Mouse (Mus musculus) CH12.LX (cell line): ENCODE data around the gene Itprid1. TPM values are rescaled to one million over a fixed set of nuclear protein-coding genes. Genes with fewer than 3 reads are reported as not detected.

Experiments
- DNase-seq: peaks from one replicate; pipeline ENCODE4 v3.0.0-alpha.2; 2013; ENCODE audit errors: extremely low read depth
- H3K27ac ChIP-seq: 2 replicates; pipeline ENCODE4 v1.5.1; 2012; ENCODE audit warnings: low read depth, mild to moderate bottlenecking, control low read depth, moderate library complexity; ENCODE audit not compliant: insufficient read depth
- H3K27me3 ChIP-seq: replicated peaks from 2 replicates; pipeline ENCODE3; 2012; ENCODE audit warnings: inconsistent platforms
- H3K36me3 ChIP-seq, 2 experiments: replicated peaks in 1 of 2; 2 replicates each; pipeline versions ENCODE3 to v1.6.1; 2012; ENCODE audit warnings: inconsistent platforms in 1 of 2, low read length in 1 of 2, mild to moderate bottlenecking in 1 of 2, mixed read lengths in 1 of 2, moderate library complexity in 1 of 2; ENCODE audit not compliant: control insufficient read depth in 1 of 2, insufficient read depth in 1 of 2
- H3K4me1 ChIP-seq, 2 experiments: 2 replicates each; pipeline ENCODE4 v1.6.1; 2012; ENCODE audit warnings: inconsistent platforms in 1 of 2, moderate library complexity in 1 of 2; ENCODE audit not compliant: insufficient read depth in 2 of 2, control insufficient read depth in 1 of 2
- H3K4me2 ChIP-seq: 2 replicates; pipeline ENCODE4 v1.6.1; 2012; ENCODE audit warnings: low read depth, mild to moderate bottlenecking, control low read depth; ENCODE audit not compliant: poor library complexity, insufficient read depth, severe bottlenecking
- H3K4me3 ChIP-seq, 3 experiments: fragments of 150-350 bp in 1 of 3; sonication (generic) in 1 of 3; replicated peaks in 1 of 3; 2 replicates each; pipeline versions ENCODE3 to v1.5.1; 2011 to 2012; ENCODE audit warnings: low read depth in 2 of 3, low read length in 2 of 3, mild to moderate bottlenecking in 2 of 3, moderate library complexity in 2 of 3, control low read depth in 1 of 3, improper control_type of control experiment in 1 of 3, inconsistent platforms in 1 of 3, mixed read lengths in 1 of 3; ENCODE audit not compliant: poor library complexity in 1 of 3
- H3K79me2 ChIP-seq: replicated peaks from 2 replicates; pipeline ENCODE4 v1.6.1; 2012; ENCODE audit warnings: mild to moderate bottlenecking, moderate library complexity; ENCODE audit not compliant: control insufficient read depth, poor library complexity, insufficient read depth, severe bottlenecking; ENCODE audit errors: extremely low read depth
- H3K9ac ChIP-seq: 2 replicates; pipeline ENCODE4 v1.6.1; 2012; ENCODE audit warnings: low read depth, mild to moderate bottlenecking, control low read depth, moderate library complexity; ENCODE audit not compliant: insufficient read depth
- H3K9me3 ChIP-seq: replicated peaks from 2 replicates; pipeline ENCODE3; 2012; ENCODE audit warnings: low read length, inconsistent platforms, mixed read lengths
- CHD1 ChIP-seq: IDR thresholded peaks from 2 replicates; pipeline ENCODE4 v1.6.1; 2012; ENCODE audit warnings: low read depth, low read length, improper control_type of control experiment, inconsistent platforms
- CHD2 ChIP-seq: IDR thresholded peaks from 2 replicates; pipeline ENCODE4 v1.6.1; 2011; ENCODE audit warnings: low read length, improper control_type of control experiment
- CTCF ChIP-seq, 2 experiments: IDR thresholded peaks in 1 of 2; conservative IDR thresholded peaks in 1 of 2; 2 replicates each; pipeline ENCODE4 v1.5.1; 2011 to 2012; ENCODE audit warnings: low read depth in 2 of 2, low read length in 2 of 2, improper control_type of control experiment in 1 of 2, inconsistent platforms in 1 of 2, mild to moderate bottlenecking in 1 of 2, moderate library complexity in 1 of 2
- E2F4 ChIP-seq: IDR thresholded peaks from 2 replicates; pipeline ENCODE4 v1.6.1; 2011; ENCODE audit warnings: low read depth, low read length, improper control_type of control experiment; ENCODE audit not compliant: insufficient replicate concordance
- EP300 ChIP-seq: IDR thresholded peaks from 2 replicates; pipeline ENCODE4 v1.6.1; 2011; ENCODE audit warnings: low read length, improper control_type of control experiment
- JUN ChIP-seq: IDR thresholded peaks from 2 replicates; pipeline ENCODE4 v1.6.1; 2011; ENCODE audit warnings: low read depth, mild to moderate bottlenecking, low read length, improper control_type of control experiment, moderate library complexity; ENCODE audit not compliant: insufficient read depth
- JUND ChIP-seq: conservative IDR thresholded peaks from 2 replicates; pipeline ENCODE4 v1.6.1; 2011; ENCODE audit warnings: low read depth, low read length, improper control_type of control experiment
- KAT2A ChIP-seq: IDR thresholded peaks from 2 replicates; pipeline ENCODE4 v1.6.1; 2012; ENCODE audit warnings: low read length, improper control_type of control experiment, inconsistent platforms; ENCODE audit not compliant: insufficient replicate concordance
- MAFK ChIP-seq: IDR thresholded peaks from 2 replicates; pipeline ENCODE4 v1.6.1; 2011; ENCODE audit warnings: low read length, improper control_type of control experiment; ENCODE audit not compliant: insufficient replicate concordance
- MAZ ChIP-seq: IDR thresholded peaks from 2 replicates; pipeline ENCODE4 v1.6.1; 2012; ENCODE audit warnings: low read depth, mild to moderate bottlenecking, inconsistent platforms, low read length, improper control_type of control experiment, moderate library complexity
- MEF2A ChIP-seq: IDR thresholded peaks from 2 replicates; pipeline ENCODE4 v1.6.1; 2014; ENCODE audit warnings: low read depth, mild to moderate bottlenecking, inconsistent platforms, low read length, improper control_type of control experiment, borderline replicate concordance
- MXI1 ChIP-seq: IDR thresholded peaks from 2 replicates; pipeline ENCODE4 v1.6.1; 2011; ENCODE audit warnings: mild to moderate bottlenecking, low read depth, low read length, improper control_type of control experiment
- PAX5 ChIP-seq: IDR thresholded peaks from 2 replicates; pipeline ENCODE4 v1.6.1; 2012; ENCODE audit warnings: low read length, inconsistent platforms, mixed read lengths
- POLR2A ChIP-seq: IDR thresholded peaks from 2 replicates; pipeline ENCODE4 v1.6.1; 2011; ENCODE audit warnings: low read depth, mild to moderate bottlenecking, improper control_type of control experiment, low read length
- RAD21 ChIP-seq: IDR thresholded peaks from 2 replicates; pipeline ENCODE4 v1.6.1; 2011; ENCODE audit warnings: low read depth, mild to moderate bottlenecking, low read length, improper control_type of control experiment, moderate library complexity
- RCOR1 ChIP-seq: conservative IDR thresholded peaks from 2 replicates; pipeline ENCODE4 v1.6.1; 2012; ENCODE audit warnings: low read depth, mild to moderate bottlenecking, inconsistent platforms, low read length, improper control_type of control experiment
- SIN3A ChIP-seq: IDR thresholded peaks from 2 replicates; pipeline ENCODE4 v1.6.1; 2012; ENCODE audit warnings: low read length, improper control_type of control experiment, inconsistent platforms
- SMC3 ChIP-seq: IDR thresholded peaks from 2 replicates; pipeline ENCODE4 v1.6.1; 2011; ENCODE audit warnings: low read depth, low read length, improper control_type of control experiment
- TBP ChIP-seq: conservative IDR thresholded peaks from 2 replicates; pipeline ENCODE4 v1.6.1; 2011; ENCODE audit warnings: low read depth, low read length, improper control_type of control experiment
- TCF12 ChIP-seq: IDR thresholded peaks from 2 replicates; pipeline ENCODE4 v1.6.1; 2014; ENCODE audit warnings: low read depth, mild to moderate bottlenecking, inconsistent platforms, low read length, improper control_type of control experiment
- USF1 ChIP-seq: IDR thresholded peaks from 2 replicates; pipeline ENCODE4 v1.6.1; 2014; ENCODE audit warnings: low read depth, mild to moderate bottlenecking, inconsistent platforms, low read length, improper control_type of control experiment
- dilution Hi-C: fragments of 300-500 bp; cut with MboI; formaldehyde crosslinking; loops from 2 replicates; pipeline ENCODE4 v1.14.3; 2020; ENCODE audit warnings: low sequenced_read_pairs; ENCODE audit not compliant: extremely low pct_unique_long_range_greater_than_20kb, extremely low pct_ligation_motif_present
- in situ Hi-C: fragments of 300-500 bp; cut with MboI; formaldehyde crosslinking; loops from 3 replicates; pipeline ENCODE4 v1.14.3; 2019; ENCODE audit warnings: low sequenced_read_pairs, low pct_ligation_motif_present, low pct_unique_long_range_greater_than_20kb, mixed read lengths
- polyA plus RNA-seq: library from polyadenylated mRNA; unstranded; fragments of >175 nt; gene quantifications from 2 replicates; pipeline ENCODE4 v1.2.1, GENCODE M21; 2012; ENCODE audit warnings: low read depth; ENCODE audit not compliant: insufficient read length
- total RNA-seq, 2 experiments: library from RNA; depleted of rRNA; stranded (reverse); fragments of 300-350 nt in 1 of 2; fragments of >200 nt in 1 of 2; gene quantifications; 2 replicates each; pipeline ENCODE4 v1.2.3; 2012 to 2014

Gene Itprid1
- total and polyA plus RNA-seq, 3 experiments: 0.11 TPM; not detected in 1

DNA sequence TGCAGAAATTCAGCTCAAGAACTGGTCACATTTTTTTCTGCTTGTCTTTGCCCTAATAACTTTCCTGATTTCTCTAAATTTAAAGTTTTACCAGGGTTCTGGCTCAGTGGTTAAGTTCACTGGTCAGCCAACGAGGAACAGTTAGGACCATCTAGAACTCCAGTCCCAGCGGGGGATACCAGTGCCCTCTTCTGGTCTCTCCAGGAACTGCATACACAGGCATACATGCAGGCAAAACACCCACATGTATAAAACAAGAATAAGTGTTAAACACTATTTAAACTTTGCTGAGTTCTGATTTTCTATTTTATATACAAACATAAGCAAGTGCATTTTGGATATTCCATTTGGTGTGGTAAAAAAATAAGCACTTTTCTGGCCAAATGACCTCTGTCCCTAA, 188.8 kb downstream of the Itprid1 start:
- DNase-seq: peak; percentile 24
- no peak overlapping the region for H3K4me2 ChIP-seq
- dilution Hi-C loops: no loop called here
- H3K79me2 ChIP-seq: no peaks in the 10 kb centered on the region
- H3K9ac ChIP-seq: no peak overlapping the region
- TF ChIP-seq SMC3 (peak; percentile 21; the same call in 1 of the 2 replicates), POLR2A (no peak), CTCF (conservative IDR thresholded peaks at IDR 0.05 in 1 of 2, IDR thresholded peaks at IDR 0.05 in 1 of 2; ENCODE audit: low read depth in 2 of 2, low read length in 2 of 2) (peak; percentile 60 to 88), RAD21 (peak; percentile 35), TCF12 (no peak), MAZ (no peak)
- H3K36me3 ChIP-seq: no peaks in the 10 kb centered on the region
- in situ Hi-C loops: no loop called here
- H3K27ac ChIP-seq: no peak overlapping the region
- H3K4me1 ChIP-seq: no peaks in the 10 kb centered on the region
- H3K9me3 ChIP-seq: no peaks in the 10 kb centered on the region
- no peaks in the 10 kb centered on the region for H3K27me3 ChIP-seq
- no peak overlapping the region for H3K4me3 ChIP-seq

DNA sequence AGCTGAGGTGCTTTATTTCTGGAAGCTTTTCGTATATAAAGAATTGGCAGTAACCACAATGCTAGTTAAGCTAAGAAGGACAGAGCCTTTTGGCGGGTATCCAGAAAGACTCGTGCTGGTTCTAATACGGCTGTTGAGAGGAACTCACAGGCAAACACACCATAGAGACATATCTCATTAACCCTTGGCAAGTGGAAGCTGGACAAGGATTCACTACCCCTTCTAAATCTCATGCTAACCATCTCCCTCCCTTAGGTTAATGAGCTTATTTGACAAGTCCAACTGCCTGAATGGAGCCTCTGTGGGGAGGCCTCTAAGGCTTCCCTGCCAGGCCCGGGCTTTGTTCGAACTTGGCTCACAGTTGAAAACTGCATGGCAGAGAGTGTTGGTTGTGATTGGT, 190.6 kb downstream of the Itprid1 start:
- no peak overlapping the region for H3K4me3 ChIP-seq
- dilution Hi-C loops: no loop called here

DNA sequence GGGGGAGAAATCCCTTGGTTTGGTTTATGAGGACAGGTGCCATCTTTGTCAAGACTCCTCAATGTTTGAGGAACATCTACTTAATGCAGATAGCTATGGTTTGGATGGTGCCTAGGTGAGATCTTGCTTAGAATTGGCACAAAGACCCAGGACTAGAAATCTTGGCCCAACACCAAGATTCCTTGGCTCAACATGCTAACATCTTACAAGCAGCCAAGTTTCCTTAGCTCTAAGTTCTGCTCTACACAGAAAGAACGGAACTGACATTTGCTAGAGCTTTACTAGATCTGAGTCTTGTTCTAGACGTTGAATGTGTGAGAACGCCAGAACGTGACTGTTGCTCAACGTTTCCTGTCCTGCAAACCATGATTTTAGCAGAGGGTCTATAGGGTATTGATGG, 191.3 kb downstream of the Itprid1 start:
- dilution Hi-C loops: no loop called here

More for the DNA sequence above, 190.6 kb downstream of the Itprid1 start:
- no peak for DNase-seq
- in situ Hi-C loops: no loop called here
- no peak overlapping the region for H3K27ac ChIP-seq
- no peaks in the 10 kb centered on the region for H3K79me2 ChIP-seq
- no peaks in the 10 kb centered on the region for H3K9me3 ChIP-seq
- H3K36me3 ChIP-seq: no peaks in the 10 kb centered on the region
- H3K4me1 ChIP-seq: no peaks in the 10 kb centered on the region
- H3K4me2 ChIP-seq: no peak overlapping the region
- H3K9ac ChIP-seq: no peak overlapping the region
- TF ChIP-seq MEF2A (no peak), MXI1 (no peak), RCOR1 (no peak), KAT2A (no peak), JUND (no peak)
- H3K27me3 ChIP-seq: no peaks in the 10 kb centered on the region

More for the DNA sequence above, 191.3 kb downstream of the Itprid1 start:
- H3K9ac ChIP-seq: no peak overlapping the region
- no peak overlapping the region for H3K4me3 ChIP-seq
- TF ChIP-seq MAFK: no peak
- no peak for TF ChIP-seq PAX5
- TF ChIP-seq MAZ: no peak
- TF ChIP-seq SIN3A: no peak
- no peak for TF ChIP-seq JUN
- no peak for TF ChIP-seq EP300
- no peak for TF ChIP-seq POLR2A
- no peak for TF ChIP-seq CHD1
- no peak for TF ChIP-seq USF1
- no peak for TF ChIP-seq CHD2
- TF ChIP-seq E2F4: no peak
- TF ChIP-seq TBP: no peak
- no peak for TF ChIP-seq RCOR1
- H3K79me2 ChIP-seq: no peaks in the 10 kb centered on the region
- no peak overlapping the region for H3K4me2 ChIP-seq
- DNase-seq: no peak
- 0 out of 4 replicates have a peak, but pooled peaks cover 0 to under 1% of the 10 kb centered on the region in 2 experiments for H3K4me1 ChIP-seq
- no peaks in the 10 kb centered on the region for H3K9me3 ChIP-seq
- no peaks in the 10 kb centered on the region for H3K27me3 ChIP-seq
- no peak overlapping the region for H3K27ac ChIP-seq
- in situ Hi-C loops: no loop called here
- no peaks in the 10 kb centered on the region for H3K36me3 ChIP-seq
